Mouse (Mus musculus): ENCODE data around the gene Prkar1a.

Prkar1a gene

DNA sequence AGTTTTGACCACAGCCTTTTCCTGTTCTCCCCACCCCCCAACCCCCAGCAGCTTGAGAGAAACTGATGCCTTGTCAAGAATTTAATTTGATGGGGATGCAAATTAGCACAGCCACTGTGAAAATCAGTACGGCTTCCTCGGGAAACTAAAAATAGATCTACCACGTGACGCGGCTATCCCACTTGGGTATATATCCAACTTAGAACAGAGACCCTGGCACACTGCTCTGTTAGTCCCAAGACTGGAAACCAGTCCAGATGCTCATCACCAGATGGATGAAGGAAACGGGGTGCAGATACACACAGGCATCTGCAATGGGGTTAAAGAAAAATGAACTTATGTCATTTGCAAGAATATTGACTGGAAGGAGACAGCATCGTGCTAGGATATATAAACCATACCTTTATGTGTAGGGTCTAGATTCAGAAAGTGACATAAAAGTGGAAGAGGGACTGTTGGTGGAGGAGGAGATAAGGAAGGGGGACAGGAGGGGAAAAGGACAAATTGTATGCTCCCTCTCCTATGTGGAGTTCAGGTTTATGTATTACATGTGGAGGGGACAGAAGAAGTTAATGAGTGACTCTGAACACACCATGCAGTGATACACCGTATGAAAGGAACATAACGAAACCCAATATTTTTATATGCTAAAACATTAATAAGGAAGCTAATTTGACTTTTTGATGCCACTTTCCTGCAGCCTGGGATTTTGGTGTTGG lies 56.3 kb downstream of the Prkar1a start:
- no peak for DNase-seq (ENCODE audit: low spot score in 2 of 2)

DNA sequence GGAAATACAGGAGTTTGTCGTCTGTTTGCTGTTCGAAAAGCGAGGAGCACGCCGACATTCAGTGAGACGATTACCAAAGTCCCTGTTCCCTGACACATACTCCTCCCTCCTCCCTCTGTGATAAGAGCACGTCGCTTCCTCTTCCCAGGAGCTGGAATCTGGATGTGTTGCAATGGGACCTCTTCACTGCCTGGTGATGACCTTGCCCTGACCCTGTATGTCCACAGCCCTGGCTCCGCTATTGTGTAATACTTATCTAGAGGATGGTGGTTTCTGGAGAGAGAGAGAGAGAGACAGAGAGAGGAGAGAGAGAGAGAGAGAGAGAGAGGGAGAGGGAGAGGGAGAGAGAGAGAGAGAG lies 56.8 kb downstream of the Prkar1a start:
- no peak for DNase-seq (ENCODE audit: low spot score in 2 of 2)

DNA sequence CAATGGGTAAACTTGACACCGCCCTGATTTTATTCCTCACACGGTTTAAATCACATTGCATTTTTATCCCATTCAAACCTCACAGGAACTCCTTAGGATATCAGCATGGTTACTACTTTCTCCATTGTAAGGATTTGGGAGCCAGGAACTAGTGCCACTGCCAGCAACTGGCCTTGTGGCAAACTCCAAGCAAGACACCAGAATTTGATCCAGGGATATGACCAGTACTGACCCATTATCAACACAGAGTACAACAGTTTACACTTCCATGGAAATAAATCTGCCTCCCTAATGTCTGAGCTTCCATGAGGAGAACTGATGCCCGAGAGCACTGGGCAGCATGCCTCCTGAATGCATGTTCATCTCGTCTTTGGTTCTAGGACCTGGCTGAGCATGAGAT lies 57.4 kb downstream of the Prkar1a start:
- no peak for DNase-seq (ENCODE audit: low spot score in 2 of 2)

DNA sequence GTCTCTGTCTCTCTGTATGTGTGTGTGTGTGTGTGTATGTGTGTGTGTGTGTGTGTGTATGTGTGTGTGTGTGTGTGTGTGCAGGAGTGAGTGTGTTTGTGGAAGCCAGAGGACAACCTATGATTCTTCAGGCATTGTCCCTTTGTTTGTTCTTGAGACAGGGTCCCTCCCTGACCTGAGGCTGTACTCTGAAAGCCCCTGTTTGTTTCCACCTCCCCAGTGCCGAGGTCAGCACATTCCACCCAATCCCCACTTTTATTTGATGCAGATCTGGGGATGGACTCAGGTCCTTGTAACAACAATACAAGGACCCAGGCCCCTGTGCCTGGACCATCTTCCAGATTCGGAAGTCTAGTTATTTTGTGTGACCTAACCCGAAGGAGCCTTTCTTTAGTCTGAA lies 58.2 kb downstream of the Prkar1a start:
- DNase-seq (ENCODE audit: low spot score in 2 of 2): no peak

DNA sequence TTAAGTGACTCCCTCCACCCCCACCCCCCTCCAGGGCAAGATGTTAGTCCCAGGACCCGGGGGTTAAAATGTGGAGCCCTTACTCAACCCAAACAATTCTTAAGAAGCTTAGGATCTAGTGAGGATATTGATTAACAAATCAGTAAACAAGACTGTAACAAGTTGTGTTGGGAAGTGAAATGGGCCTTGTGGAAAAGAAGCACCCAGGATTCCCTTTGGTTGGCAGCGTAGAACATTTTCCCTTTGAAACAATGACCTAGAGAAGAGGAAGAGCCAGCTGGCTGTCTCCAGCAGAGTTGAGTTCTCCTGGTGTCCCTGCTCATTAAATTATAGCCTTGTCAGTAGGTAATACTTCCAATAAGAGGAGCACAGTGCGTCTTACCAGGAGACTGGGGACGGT lies 59.6 kb downstream of the Prkar1a start:
- no peak for DNase-seq (ENCODE audit: low spot score in 2 of 2)

DNA sequence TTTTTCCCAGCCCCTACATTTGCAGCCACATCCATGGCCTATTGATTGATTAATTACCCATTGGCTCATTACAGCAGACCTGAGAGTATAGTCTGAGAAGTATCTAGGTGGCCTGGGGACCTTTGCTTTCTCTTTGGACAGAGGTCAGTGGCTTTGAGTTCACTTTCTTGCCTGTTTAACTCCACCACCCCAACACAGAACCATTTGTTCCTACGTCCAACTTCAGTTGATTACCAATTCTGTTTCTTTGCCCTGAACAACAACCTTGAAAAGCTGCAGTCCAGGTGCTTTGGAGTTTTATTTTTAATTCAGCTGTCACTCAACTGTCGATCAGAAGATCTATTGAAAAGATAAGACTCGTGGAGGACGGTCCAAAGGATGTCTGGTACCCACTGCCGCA lies 60.3 kb downstream of the Prkar1a start:
- no peak for DNase-seq (ENCODE audit: low spot score in 2 of 2)

DNA sequence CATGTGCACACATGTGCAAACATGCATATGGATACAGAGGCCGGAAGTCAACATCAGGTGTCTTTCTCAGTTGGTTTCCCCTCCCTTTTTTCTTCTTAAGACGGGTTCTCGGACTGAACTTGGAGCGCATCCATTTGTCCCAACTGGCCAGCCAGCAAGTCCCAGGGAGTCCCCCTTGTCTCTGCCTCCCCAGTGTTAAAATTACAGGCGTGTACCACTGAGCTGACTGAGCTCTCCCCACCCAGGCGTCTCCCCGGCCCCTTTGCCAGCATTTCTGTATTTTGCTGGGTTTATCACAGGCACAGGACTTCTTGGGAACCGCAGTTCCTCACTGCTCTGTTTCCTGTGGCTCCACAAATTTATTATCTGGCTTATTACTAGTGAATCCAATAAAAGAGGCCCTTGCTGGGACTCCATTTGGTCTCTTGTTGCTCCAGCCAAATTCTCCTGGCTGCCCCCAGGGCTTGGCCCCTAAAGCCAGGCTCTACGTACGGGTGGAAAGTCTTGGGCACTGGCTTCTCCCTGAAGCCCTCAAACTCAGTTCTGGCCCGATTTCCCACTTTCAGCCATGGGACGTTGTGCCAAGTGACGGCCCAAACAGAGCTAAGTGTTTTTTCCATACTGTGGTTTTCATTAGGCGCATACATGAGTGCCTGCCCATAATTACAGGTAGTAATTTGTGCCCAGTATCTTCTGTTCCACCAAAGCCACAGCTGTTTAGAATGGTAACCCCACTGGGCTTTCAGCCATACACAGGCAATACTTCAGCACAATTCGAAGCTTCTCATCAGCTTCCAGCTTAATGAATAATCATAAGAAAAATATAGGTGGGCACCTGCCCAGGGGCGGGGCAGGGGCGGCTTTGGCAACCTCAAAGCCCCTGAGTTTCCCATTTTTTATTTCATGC lies 65.4 kb downstream of the Prkar1a start:
- no peak for DNase-seq (ENCODE audit: low spot score in 2 of 2)

DNA sequence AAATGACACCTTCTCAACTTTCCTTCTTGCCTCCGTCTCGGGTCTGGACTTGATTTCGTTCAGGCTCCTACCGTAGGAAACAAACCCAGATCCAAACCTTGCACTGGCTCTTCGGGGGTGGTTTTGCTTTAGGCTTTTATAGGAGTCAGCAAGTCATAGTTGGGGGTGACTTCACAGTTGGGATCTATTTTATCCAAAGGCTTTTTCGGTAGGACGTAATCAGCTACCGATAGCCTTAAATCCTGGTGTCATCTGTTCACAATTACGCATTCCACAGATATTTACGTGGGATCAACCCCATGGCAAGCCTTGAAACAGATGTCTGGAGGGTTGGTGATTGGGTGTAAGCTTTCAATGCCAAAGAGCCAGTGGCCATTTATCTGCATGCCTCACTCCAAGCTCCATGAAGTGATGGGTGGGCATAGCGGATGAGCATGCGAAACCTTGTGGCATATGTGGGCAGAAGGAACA lies 66.1 kb downstream of the Prkar1a start:
- no peak for DNase-seq (ENCODE audit: low spot score in 2 of 2)

DNA sequence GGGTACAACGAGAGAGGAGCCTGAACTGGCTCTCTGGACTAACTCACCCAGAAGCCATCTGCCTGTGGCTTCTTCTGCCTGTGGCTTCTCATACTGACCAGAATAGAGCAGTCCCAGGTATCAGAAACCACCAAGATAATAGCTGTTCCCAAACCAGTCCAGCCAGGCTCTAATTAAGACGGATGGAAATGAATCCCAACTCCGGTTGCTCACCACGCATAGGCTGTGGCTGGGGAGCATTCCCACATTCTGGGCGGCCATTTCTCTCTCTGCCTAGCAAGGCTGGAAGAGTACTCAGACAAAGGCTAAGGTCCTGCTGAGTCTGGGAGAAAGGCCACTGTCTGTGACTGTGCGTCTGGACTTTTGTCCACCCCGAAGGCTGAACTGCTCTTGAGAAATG lies 67.8 kb downstream of the Prkar1a start:
- DNase-seq (ENCODE audit: low spot score in 2 of 2): no peak

DNA sequence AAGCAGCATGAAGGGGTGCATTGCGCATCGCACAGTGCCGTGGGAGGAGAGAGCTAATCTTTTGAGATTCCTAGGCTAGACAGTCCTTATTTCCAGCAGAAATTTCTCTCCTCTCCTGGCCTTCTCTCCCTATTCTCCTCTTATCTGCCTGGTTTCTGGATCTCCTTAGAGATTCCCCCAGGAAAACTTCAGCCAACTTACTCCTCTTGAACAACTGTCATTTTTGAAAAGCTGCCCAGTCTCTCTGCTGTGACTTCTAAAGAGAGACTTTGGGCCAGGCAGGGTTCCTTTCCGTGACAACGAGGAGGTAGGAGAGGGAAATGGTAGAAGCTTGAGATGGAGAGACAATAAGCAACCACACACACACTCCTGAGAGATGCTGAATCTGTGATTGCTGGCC lies 68.2 kb downstream of the Prkar1a start:
- DNase-seq (ENCODE audit: low spot score in 2 of 2): no peak

DNA sequence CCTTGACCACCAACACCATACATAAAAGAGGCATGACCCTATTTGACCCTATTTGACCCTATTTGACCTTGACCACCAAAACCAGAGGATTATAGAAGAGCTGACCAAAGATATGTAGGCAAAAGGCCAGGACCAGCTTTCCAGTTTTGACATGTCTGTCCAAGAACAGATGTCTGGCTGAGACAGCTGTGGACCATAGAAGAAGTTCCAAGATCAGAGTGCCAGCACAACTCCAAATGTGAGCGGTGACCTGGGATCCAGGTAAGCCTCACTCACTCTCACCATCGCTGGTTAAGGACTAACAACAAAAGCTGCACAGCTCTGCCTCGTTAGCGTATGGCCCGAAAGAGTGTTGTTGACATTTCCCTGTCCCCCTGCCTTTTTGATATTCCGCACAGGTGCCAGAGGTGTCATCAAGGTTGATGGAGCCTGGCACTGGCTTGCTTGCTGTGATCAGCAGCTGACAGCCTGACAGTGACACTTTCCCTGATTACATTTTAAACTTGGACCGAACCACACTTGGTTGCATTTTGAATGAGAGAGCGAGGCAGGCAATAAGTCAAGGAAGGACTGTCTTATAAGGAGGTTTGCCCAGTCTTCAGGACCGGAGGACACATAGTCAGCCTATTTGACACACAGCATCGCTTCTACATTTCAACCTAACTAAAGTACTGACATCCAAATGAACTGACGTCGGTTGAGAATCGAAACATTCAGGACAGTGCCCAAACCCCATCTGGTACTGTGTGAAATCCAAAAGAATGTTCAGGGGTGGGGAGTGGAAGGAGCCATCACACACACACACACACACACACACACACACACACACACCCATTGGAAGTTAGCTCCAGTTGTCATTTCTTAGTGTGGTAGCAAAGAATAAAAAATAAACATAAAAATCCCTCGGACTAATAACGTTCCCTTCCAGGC lies 69.0 kb downstream of the Prkar1a start:
- DNase-seq (ENCODE audit: low spot score in 2 of 2): no peak
